25 mouse cellular contexts compared by ENCODE assay signal in genomic region chr8:123799434-123799833, GRCm38 (mm10). TPM values are rescaled to one million over a fixed set of nuclear protein-coding genes. Genes with fewer than 3 reads are reported as not detected.
DNase-seq lines count a peak whose midpoint lies in the region; ATAC-seq and TF ChIP-seq lines count a peak whose summit lies in the region.
"Had no signal": no experiment of that assay in that cellular context is flagged by ENCODE, and none has a peak within 500 bp of the region (broad histone marks: within the 10 kb centered on the region; RNA-seq: fewer than 3 reads in every experiment).

No protein-coding gene starts in this region.

- no peaks in the 10 kb centered on the region for H3K36me3 ChIP-seq in embryonic facial prominence, embryonic 10.5 days (replicated peaks)
- no peaks in the 10 kb centered on the region for H3K36me3 ChIP-seq in embryonic facial prominence, embryonic 12.5 days
- no peaks in the 10 kb centered on the region for H3K36me3 ChIP-seq in limb, embryonic 10.5 days
- no peaks in the 10 kb centered on the region for H3K36me3 ChIP-seq in liver, postnatal 0 days (replicated peaks; ENCODE audit: insufficient read depth, low read length)
- H3K36me3 ChIP-seq: heart, embryonic 13.5 days; limb, embryonic 15.5 days had no signal

- peak overlapping the region; percentile 64 for H3K27ac ChIP-seq in embryonic facial prominence, embryonic 10.5 days (replicated peaks)
- H3K27ac ChIP-seq in embryonic facial prominence, embryonic 12.5 days: 0 out of 2 replicates have a peak overlapping the region, but pooled peaks have one; percentile 46
- H3K27ac ChIP-seq in limb, embryonic 10.5 days: peak overlapping the region; percentile 62
- H3K27ac ChIP-seq in liver, postnatal 0 days (ENCODE audit: low read depth): peak overlapping the region; percentile 41
- H3K27ac ChIP-seq: heart, adult 2 months; heart, embryonic 13.5 days; hindbrain, embryonic 14.5 days; limb, embryonic 15.5 days had no signal

- peak; percentile 21 for DNase-seq in embryonic facial prominence, embryonic 10.5 days (ENCODE audit: low spot score)
- DNase-seq in limb, embryonic 10.5 days (ENCODE audit: low spot score): no peak
- DNase-seq in liver, postnatal 0 days: no peak
- DNase-seq in thymus, postnatal 14 days: no peak
- no peak for DNase-seq in spleen, postnatal 14 days (ENCODE audit: low spot score in 2 of 2)
- DNase-seq in kidney, postnatal 25 days: no peak
- DNase-seq: adrenal gland, adult 8-10 months; B cell, adult 2 months; cerebellum, adult 9-10 months; cerebellum, postnatal 36 days; heart, adult 2 months; heart, postnatal 10 days; kidney, adult 2 months; layer of hippocampus, postnatal 36 days; left cerebral cortex, postnatal 4 days; lung, embryonic 14.5 days; lung, postnatal 14 days; midbrain, embryonic 14.5 days; retina, postnatal 1 day; right cerebral cortex, postnatal 25 days had no signal

- TF ChIP-seq EP300 in liver, postnatal 0 days (IDR thresholded peaks at IDR 0.05; ENCODE audit: low read depth): no peak

- H3K4me2 ChIP-seq in embryonic facial prominence, embryonic 12.5 days (replicated peaks): no peak overlapping the region
- H3K4me2 ChIP-seq in liver, postnatal 0 days (ENCODE audit: low read depth, low read length): no peak overlapping the region
- H3K4me2 ChIP-seq: heart, embryonic 13.5 days; hindbrain, embryonic 14.5 days; limb, embryonic 15.5 days; lung, embryonic 14.5 days had no signal

- H3K4me1 ChIP-seq in embryonic facial prominence, embryonic 10.5 days: peaks cover 32% of the 10 kb centered on the region
- 0 out of 2 replicates have a peak, but pooled peaks cover 6% of the 10 kb centered on the region for H3K4me1 ChIP-seq in embryonic facial prominence, embryonic 12.5 days
- peaks cover 26% of the 10 kb centered on the region for H3K4me1 ChIP-seq in limb, embryonic 10.5 days
- peaks cover 27% of the 10 kb centered on the region for H3K4me1 ChIP-seq in liver, postnatal 0 days (ENCODE audit: insufficient read depth)
- H3K4me1 ChIP-seq: heart, embryonic 13.5 days had no signal

- H3K9ac ChIP-seq in embryonic facial prominence, embryonic 12.5 days: no peak overlapping the region
- no peak overlapping the region for H3K9ac ChIP-seq in liver, postnatal 0 days (replicated peaks)
- H3K9ac ChIP-seq: heart, embryonic 13.5 days; hindbrain, embryonic 14.5 days; limb, embryonic 15.5 days; lung, embryonic 14.5 days had no signal

- WGBS in embryonic facial prominence, embryonic 10.5 days: 68% methylated on average over 6 of the region's 6 CpGs
- 49% methylated on average over 5 of the region's 6 CpGs for WGBS in embryonic facial prominence, embryonic 12.5 days
- WGBS in limb, embryonic 10.5 days: 77% methylated on average over 6 of the region's 6 CpGs
- 71% methylated on average over 6 of the region's 6 CpGs for WGBS in liver, postnatal 0 days (ENCODE audit: insufficient replicate concordance)

- H3K9me3 ChIP-seq in embryonic facial prominence, embryonic 10.5 days: peaks cover 6% of the 10 kb centered on the region; the same call in 1 of the 2 replicates
- no peaks in the 10 kb centered on the region for H3K9me3 ChIP-seq in embryonic facial prominence, embryonic 12.5 days
- no peaks in the 10 kb centered on the region for H3K9me3 ChIP-seq in limb, embryonic 10.5 days (replicated peaks)
- no peaks in the 10 kb centered on the region for H3K9me3 ChIP-seq in liver, postnatal 0 days (ENCODE audit: low read length)
- H3K9me3 ChIP-seq: heart, embryonic 13.5 days; limb, embryonic 15.5 days had no signal

- no peaks in the 10 kb centered on the region for H3K27me3 ChIP-seq in embryonic facial prominence, embryonic 10.5 days (replicated peaks; ENCODE audit: low read depth, poor library complexity, severe bottlenecking)
- no peaks in the 10 kb centered on the region for H3K27me3 ChIP-seq in embryonic facial prominence, embryonic 12.5 days
- no peaks in the 10 kb centered on the region for H3K27me3 ChIP-seq in limb, embryonic 10.5 days (ENCODE audit: low read depth, poor library complexity, severe bottlenecking)
- no peaks in the 10 kb centered on the region for H3K27me3 ChIP-seq in liver, postnatal 0 days (ENCODE audit: insufficient read depth, low read length)
- H3K27me3 ChIP-seq: heart, embryonic 13.5 days; limb, embryonic 15.5 days had no signal

- no peak overlapping the region for H3K4me3 ChIP-seq in embryonic facial prominence, embryonic 10.5 days
- no peak overlapping the region for H3K4me3 ChIP-seq in embryonic facial prominence, embryonic 12.5 days
- no peak overlapping the region for H3K4me3 ChIP-seq in limb, embryonic 10.5 days
- no peak overlapping the region for H3K4me3 ChIP-seq in liver, postnatal 0 days (ENCODE audit: low read depth, low read length)
- H3K4me3 ChIP-seq: heart, adult 2 months; heart, embryonic 13.5 days; limb, embryonic 15.5 days had no signal

- TF ChIP-seq CTCF in liver, postnatal 0 days (IDR thresholded peaks at IDR 0.05; ENCODE audit: low read depth): no peak

- no peak for ATAC-seq in embryonic facial prominence, embryonic 12.5 days (ENCODE audit: insufficient number of reproducible peaks, insufficient read depth, low FRiP score, low TSS enrichment)
- no peak for ATAC-seq in liver, postnatal 0 days
- ATAC-seq: forebrain, embryonic 16.5 days had no signal

RNA-seq across cellular contexts. Expression of gene Rab4a, which starts 6.4 kb away (rescaled TPM):
- 56.8 and 58.0 TPM in 2 replicates for polyA plus RNA-seq in embryonic facial prominence, embryonic 10.5 days (2016; fragmentation: Nextera tagmentation; extraction: Ambion mirVana)
- 50.3 and 55.9 TPM in 2 replicates for polyA plus RNA-seq in embryonic facial prominence, embryonic 12.5 days (2016; fragmentation: Nextera tagmentation; extraction: Ambion mirVana)
- 58.2 and 61.8 TPM in 2 replicates for polyA plus RNA-seq in limb, embryonic 10.5 days (2016; fragmentation: Nextera tagmentation; extraction: Ambion mirVana)
- 30.4 and 36.3 TPM in 2 replicates for polyA plus RNA-seq in liver, postnatal 0 days (2015; fragmentation: Nextera tagmentation; extraction: Ambion mirVana)
